Mouse (Mus musculus) brain, embryonic 14.5 days (tissue): ENCODE results near the gene Nomo1.
A peak's percentile ranks its signal among the peaks of the same experiment; 100 is the strongest.

Experiments
- CTCF ChIP-seq: fragments of 200-500 bp; IDR thresholded peaks from 2 replicates; pipeline ENCODE4 v1.5.1; 2012; ENCODE audit warnings: inconsistent platforms, mild to moderate bottlenecking, moderate library complexity, borderline replicate concordance; ENCODE audit not compliant: insufficient read depth, insufficient read length; ENCODE audit errors: extremely low read depth
- POLR2A ChIP-seq: fragments of 200-500 bp; IDR thresholded peaks from 2 replicates; pipeline ENCODE4 v1.6.1; 2012; ENCODE audit warnings: mild to moderate bottlenecking, inconsistent platforms, borderline replicate concordance; ENCODE audit not compliant: poor library complexity, insufficient read depth, insufficient read length, severe bottlenecking; ENCODE audit errors: extremely low read depth

DNA sequence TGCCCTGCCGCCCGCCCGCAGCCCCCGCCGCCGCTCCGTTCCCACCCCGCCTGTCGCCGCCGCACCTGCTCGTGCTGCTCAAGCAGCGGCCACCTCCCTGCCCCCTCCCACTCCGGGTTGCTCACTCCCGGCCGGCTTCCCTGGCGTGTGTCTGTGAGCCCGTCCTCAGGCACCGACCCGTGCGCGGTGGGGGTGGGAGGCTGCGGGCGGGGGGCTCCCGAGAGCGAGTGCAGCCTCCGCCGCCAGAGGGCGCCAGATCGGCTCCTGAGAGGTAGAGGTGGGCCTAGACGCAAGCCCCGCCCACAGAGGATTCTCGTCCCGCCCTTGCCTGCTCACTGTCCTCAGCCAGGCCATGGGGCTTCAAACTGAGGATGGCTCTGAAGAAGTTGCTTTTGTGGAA, 67.1 kb downstream of the Nomo1 start, which contains the start of gene Kcnj11:
- TF ChIP-seq CTCF = peak; percentile 87
- TF ChIP-seq POLR2A = no peak
